Mouse (Mus musculus): Measurements from ENCODE around the gene Adgrg7. TPM values are rescaled to one million over a fixed set of nuclear protein-coding genes. Genes with fewer than 3 reads are reported as not detected.

Gene Adgrg7
- polyA plus RNA-seq, 1 experiment: not detected

- DNase-seq (ENCODE audit: low spot score): no peak
Measured at GRCm38 (mm10) chr16:56710071-56710470, 85.6 kb downstream of the Adgrg7 start.

- no peak for DNase-seq (ENCODE audit: low spot score)
Measured at GRCm38 (mm10) chr16:56705731-56706130, 89.9 kb downstream of the Adgrg7 start.

GRCm38 (mm10) chr16:56700898-56701297, 94.8 kb downstream of the Adgrg7 start:
- DNase-seq (ENCODE audit: low spot score): no peak

- no peak for DNase-seq (ENCODE audit: low spot score)
Measured at GRCm38 (mm10) chr16:56696448-56696847, 99.2 kb downstream of the Adgrg7 start.

GRCm38 (mm10) chr16:56690715-56691114, 104.9 kb downstream of the Adgrg7 start:
- DNase-seq (ENCODE audit: low spot score): no peak

GRCm38 (mm10) chr16:56686747-56687146, 108.9 kb downstream of the Adgrg7 start:
- DNase-seq (ENCODE audit: low spot score): no peak

GRCm38 (mm10) chr16:56681010-56681645, 114.5 kb downstream of the Adgrg7 start:
- DNase-seq (ENCODE audit: low spot score): no peak

GRCm38 (mm10) chr16:56677146-56677545, 118.5 kb downstream of the Adgrg7 start:
- no peak for DNase-seq (ENCODE audit: low spot score)

Other genes with a start within 250 kb of the Adgrg7 start
- 53.2 and 54.8 TPM in 2 replicates for gene Tfg, start 78.4 kb downstream of the Adgrg7 start, polyA plus RNA-seq (2012; rRNA removed)
- 15.1 and 15.3 TPM in 2 replicates for gene Tmem45a, start 90.3 kb upstream of the Adgrg7 start, polyA plus RNA-seq (2012; rRNA removed)
- not detected in 2 replicates for gene Lnp1, start 132.2 kb upstream of the Adgrg7 start, polyA plus RNA-seq (2012; rRNA removed)

Data from urinary bladder, adult 2 months (tissue).